Mouse (Mus musculus): ENCODE measurements at regions not wholly inside any gene's neighbourhood (a gene's known extent, or its start where the extent isn't known, plus 50 kb on each side); places are given as distances from the start of the nearest gene placed in this dataset.

DNA sequence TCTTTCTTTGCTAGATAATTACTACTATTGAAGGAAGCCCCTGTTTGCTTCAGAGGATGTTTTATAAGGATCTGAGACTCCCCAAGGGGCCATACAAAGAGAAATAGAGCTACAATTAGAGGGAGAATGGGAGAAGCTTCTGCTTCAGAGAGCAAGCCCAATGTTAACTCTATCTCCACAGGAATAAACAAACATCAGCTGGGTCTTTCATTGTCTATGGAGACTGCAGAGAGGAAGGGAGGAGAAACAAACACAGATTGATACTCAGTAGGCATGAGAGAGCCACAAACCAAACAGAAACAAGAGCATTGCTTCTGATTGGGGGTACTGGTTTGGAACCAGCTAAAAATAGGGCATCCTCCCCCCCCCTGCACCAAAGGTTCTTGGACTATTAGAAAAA is 906.9 kb downstream of the Robo2 start:
- Histone ChIP-seq H3K27me3 (replicated peaks; ENCODE audit: control insufficient read depth, insufficient read depth, low read length) (no peaks in the 10 kb centered on the region), H3K36me3 (ENCODE audit: control insufficient read depth, insufficient read depth) (no peaks in the 10 kb centered on the region), H3K4me1 (replicated peaks; ENCODE audit: control insufficient read depth, insufficient read depth, low read length) (no peaks in the 10 kb centered on the region), H3K9ac (ENCODE audit: low read depth, low read length) (no peak overlapping the region), H3K4me2 (replicated peaks; ENCODE audit: low read depth) (no peak overlapping the region), H3K27ac (ENCODE audit: low read depth, low read length) (no peak overlapping the region), H3K9me3 (ENCODE audit: control insufficient read depth) (no peaks in the 10 kb centered on the region), H3K4me3 (ENCODE audit: low read depth, low read length) (no peak overlapping the region)
- no peak for TF ChIP-seq CTCF (IDR thresholded peaks at IDR 0.05; ENCODE audit: low read depth)
- ATAC-seq: no peak

DNA sequence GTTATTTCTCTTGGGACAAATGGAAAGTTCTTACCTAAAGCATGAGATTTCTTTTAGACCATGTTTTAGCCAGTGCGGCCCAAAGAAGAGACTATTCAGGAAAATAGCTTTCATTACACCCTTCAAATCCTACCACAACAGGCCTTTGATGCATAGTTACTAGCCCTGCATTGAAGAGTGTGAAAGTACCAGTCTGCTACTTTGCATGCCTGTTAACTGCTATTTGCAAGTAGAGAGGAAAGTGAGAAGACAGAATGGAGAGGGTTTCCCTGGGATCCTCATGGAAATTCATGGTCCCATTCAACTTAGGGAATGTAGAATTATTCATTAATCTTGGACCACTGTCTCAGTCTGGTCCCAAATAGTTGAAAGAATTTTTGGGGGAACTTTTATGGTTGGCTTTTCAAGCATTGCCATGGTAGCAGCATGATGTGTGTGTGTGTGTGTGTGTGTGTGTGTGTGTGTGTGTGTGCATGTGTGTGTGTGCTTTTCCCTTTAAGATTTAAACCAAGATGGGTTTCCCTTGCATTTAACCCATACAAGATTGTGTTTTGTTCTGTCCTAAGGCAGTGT is 912.9 kb downstream of the Robo2 start:
- no peaks in the 10 kb centered on the region for H3K27me3 ChIP-seq (replicated peaks; ENCODE audit: control insufficient read depth, insufficient read depth, low read length)
- no peak overlapping the region for H3K4me2 ChIP-seq (replicated peaks; ENCODE audit: low read depth)
- no peaks in the 10 kb centered on the region for H3K4me1 ChIP-seq (replicated peaks; ENCODE audit: control insufficient read depth, insufficient read depth, low read length)
- ATAC-seq: no peak
- no peak overlapping the region for H3K4me3 ChIP-seq (ENCODE audit: low read depth, low read length)
- no peak overlapping the region for H3K9ac ChIP-seq (ENCODE audit: low read depth, low read length)
- no peaks in the 10 kb centered on the region for H3K36me3 ChIP-seq (ENCODE audit: control insufficient read depth, insufficient read depth)
- WGBS: 86% methylated on average over 1 of the region's 1 CpGs
- no peaks in the 10 kb centered on the region for H3K9me3 ChIP-seq (ENCODE audit: control insufficient read depth)
- no peak overlapping the region for H3K27ac ChIP-seq (ENCODE audit: low read depth, low read length)
- no peak for TF ChIP-seq CTCF (IDR thresholded peaks at IDR 0.05; ENCODE audit: low read depth)

DNA sequence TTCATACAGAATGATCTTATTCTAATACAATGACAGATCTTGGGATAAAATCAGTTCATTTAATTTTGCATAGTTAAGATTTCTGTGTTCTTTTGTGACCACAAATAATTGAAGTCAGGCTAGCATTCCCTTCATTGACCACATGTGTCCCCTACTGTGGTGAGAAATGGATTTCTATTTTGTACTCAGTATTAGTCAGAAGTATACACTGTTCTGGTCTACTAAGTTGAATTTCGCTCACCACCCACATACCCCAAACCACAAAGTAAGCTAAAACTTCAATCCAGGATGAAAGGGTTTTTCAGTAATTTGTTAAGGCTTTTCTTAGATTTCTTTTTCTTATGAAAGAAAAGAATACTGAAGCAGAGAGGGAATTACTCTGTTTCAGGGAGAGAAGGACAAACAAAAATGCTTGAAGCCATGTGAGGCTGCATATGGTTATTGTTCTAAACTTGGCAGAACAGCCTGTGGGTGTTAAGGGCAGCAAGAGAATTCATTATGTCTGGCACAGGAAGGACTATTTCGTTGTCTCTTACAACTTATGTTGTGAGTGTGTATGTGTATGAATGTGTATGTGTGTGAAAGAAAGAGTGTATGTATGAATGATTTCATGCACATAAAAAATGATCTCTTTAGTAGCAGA is 928.3 kb downstream of the Robo2 start:
- no peak overlapping the region for H3K27ac ChIP-seq (ENCODE audit: low read depth, low read length)
- 77% methylated on average over 2 of the region's 2 CpGs for WGBS
- no peak for ATAC-seq
- H3K4me1 ChIP-seq (replicated peaks; ENCODE audit: control insufficient read depth, insufficient read depth, low read length): no peaks in the 10 kb centered on the region
- no peaks in the 10 kb centered on the region for H3K36me3 ChIP-seq (ENCODE audit: control insufficient read depth, insufficient read depth)
- no peak overlapping the region for H3K9ac ChIP-seq (ENCODE audit: low read depth, low read length)
- no peak overlapping the region for H3K4me2 ChIP-seq (replicated peaks; ENCODE audit: low read depth)
- no peak for TF ChIP-seq CTCF (IDR thresholded peaks at IDR 0.05; ENCODE audit: low read depth)
- H3K4me3 ChIP-seq (ENCODE audit: low read depth, low read length): no peak overlapping the region
- H3K9me3 ChIP-seq (ENCODE audit: control insufficient read depth): no peaks in the 10 kb centered on the region
- H3K27me3 ChIP-seq (replicated peaks; ENCODE audit: control insufficient read depth, insufficient read depth, low read length): no peaks in the 10 kb centered on the region

- Histone ChIP-seq H3K9ac (ENCODE audit: low read depth, low read length) (no peak overlapping the region), H3K36me3 (ENCODE audit: control insufficient read depth, insufficient read depth) (no peaks in the 10 kb centered on the region), H3K4me3 (ENCODE audit: low read depth, low read length) (no peak overlapping the region), H3K27me3 (replicated peaks; ENCODE audit: control insufficient read depth, insufficient read depth, low read length) (no peaks in the 10 kb centered on the region), H3K4me2 (replicated peaks; ENCODE audit: low read depth) (no peak overlapping the region), H3K27ac (ENCODE audit: low read depth, low read length) (no peak overlapping the region), H3K4me1 (replicated peaks; ENCODE audit: control insufficient read depth, insufficient read depth, low read length) (no peaks in the 10 kb centered on the region), H3K9me3 (ENCODE audit: control insufficient read depth) (no peaks in the 10 kb centered on the region)
- no peak for TF ChIP-seq CTCF (IDR thresholded peaks at IDR 0.05; ENCODE audit: low read depth)
- ATAC-seq: peak; percentile 41
- 35% methylated on average over 6 of the region's 6 CpGs for WGBS
These were observed 929.4 kb downstream of the Robo2 start for GRCm38 (mm10) chr16:73482176-73482575.

DNA sequence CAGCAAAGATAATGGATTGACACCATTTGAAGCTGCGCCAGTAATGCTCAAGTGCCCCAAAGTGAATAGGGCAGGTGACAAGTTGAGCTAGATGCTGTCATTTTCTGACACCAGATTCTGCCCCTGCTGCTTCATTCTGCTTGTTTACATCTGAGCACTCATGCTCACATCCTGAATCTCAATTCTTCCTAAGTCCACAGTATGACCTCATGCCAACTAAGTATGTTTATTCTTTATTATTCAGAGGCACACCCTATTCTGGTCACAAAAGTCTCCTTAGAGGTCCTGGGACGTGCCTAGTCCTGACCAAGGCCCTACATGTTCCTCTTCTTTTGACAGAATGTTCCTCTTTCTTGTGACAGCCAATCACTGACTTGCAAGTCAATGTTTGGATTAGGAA is 938.1 kb downstream of the Robo2 start:
- Histone ChIP-seq H3K4me1 (replicated peaks; ENCODE audit: control insufficient read depth, insufficient read depth, low read length) (no peaks in the 10 kb centered on the region), H3K9ac (ENCODE audit: low read depth, low read length) (no peak overlapping the region), H3K27me3 (replicated peaks; ENCODE audit: control insufficient read depth, insufficient read depth, low read length) (no peaks in the 10 kb centered on the region), H3K4me3 (ENCODE audit: low read depth, low read length) (no peak overlapping the region), H3K4me2 (replicated peaks; ENCODE audit: low read depth) (no peak overlapping the region), H3K27ac (ENCODE audit: low read depth, low read length) (no peak overlapping the region), H3K36me3 (ENCODE audit: control insufficient read depth, insufficient read depth) (no peaks in the 10 kb centered on the region), H3K9me3 (ENCODE audit: control insufficient read depth) (no peaks in the 10 kb centered on the region)
- WGBS: 70% methylated on average over 2 of the region's 2 CpGs
- ATAC-seq: no peak
- no peak for TF ChIP-seq CTCF (IDR thresholded peaks at IDR 0.05; ENCODE audit: low read depth)

DNA sequence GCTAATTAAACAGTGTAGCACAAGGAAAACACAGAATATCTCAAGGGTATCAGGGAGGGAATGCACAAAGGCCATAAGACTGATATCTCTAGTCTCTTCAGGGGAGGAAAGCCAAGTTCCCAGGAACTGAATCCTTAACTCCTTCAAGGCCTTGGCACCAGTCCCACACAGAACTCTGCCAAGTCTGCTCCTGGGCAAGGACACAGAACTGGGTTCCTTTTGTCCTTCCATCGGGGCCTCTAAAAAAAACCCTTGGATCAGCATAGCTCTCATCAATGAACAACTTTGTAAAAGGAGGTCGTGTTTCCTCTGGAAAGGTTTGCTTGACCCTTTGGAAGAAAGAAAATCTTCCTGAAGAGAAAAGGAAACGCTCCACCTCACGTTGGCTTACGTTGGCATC is 940.1 kb downstream of the Robo2 start:
- H3K4me3 ChIP-seq (ENCODE audit: low read depth, low read length): no peak overlapping the region
- no peak overlapping the region for H3K27ac ChIP-seq (ENCODE audit: low read depth, low read length)
- H3K4me1 ChIP-seq (replicated peaks; ENCODE audit: control insufficient read depth, insufficient read depth, low read length): no peaks in the 10 kb centered on the region
- WGBS: 70% methylated on average over 5 of the region's 5 CpGs
- no peak overlapping the region for H3K4me2 ChIP-seq (replicated peaks; ENCODE audit: low read depth)
- H3K27me3 ChIP-seq (replicated peaks; ENCODE audit: control insufficient read depth, insufficient read depth, low read length): no peaks in the 10 kb centered on the region
- no peaks in the 10 kb centered on the region for H3K36me3 ChIP-seq (ENCODE audit: control insufficient read depth, insufficient read depth)
- TF ChIP-seq CTCF (IDR thresholded peaks at IDR 0.05; ENCODE audit: low read depth): no peak
- H3K9ac ChIP-seq (ENCODE audit: low read depth, low read length): no peak overlapping the region
- no peaks in the 10 kb centered on the region for H3K9me3 ChIP-seq (ENCODE audit: control insufficient read depth)
- ATAC-seq: no peak
